Mouse (Mus musculus): ENCODE data around the gene Zfp846.

DNA sequence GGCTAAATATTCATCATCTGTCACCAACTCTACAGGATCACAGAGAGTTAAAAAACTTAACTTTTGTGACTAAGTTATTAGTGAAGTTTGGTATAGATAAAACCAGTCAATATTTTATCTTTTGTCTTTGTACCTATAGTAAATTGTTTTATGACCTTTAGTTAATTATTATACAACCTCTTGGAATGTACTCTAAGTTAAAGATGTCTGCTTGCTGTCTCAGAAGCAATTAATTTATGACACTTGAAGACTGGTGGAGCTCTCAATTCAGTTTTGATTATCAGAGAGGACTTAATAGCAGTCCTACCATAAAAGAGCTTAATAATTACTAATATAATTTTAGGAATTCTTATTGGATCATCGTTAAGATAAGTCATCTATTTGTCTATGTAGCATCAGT, 28.4 kb upstream of the Zfp846 start:
- TF ChIP-seq POLR2A (IDR thresholded peaks at IDR 0.05; ENCODE audit: borderline replicate concordance, extremely low read depth, insufficient read depth, insufficient read length, poor library complexity, severe bottlenecking) = no peak
- TF ChIP-seq CTCF (IDR thresholded peaks at IDR 0.05; ENCODE audit: borderline replicate concordance, extremely low read depth, insufficient read depth, insufficient read length) = no peak

Data from brain, embryonic 14.5 days (tissue).